Mouse (Mus musculus): Measurements from ENCODE around the gene Lgals9.

The Lgals9 gene

GRCm38 (mm10) chr11:78916410-78916809 lies 68.3 kb downstream of the Lgals9 start:
- no peak for DNase-seq (ENCODE audit: low spot score)

GRCm38 (mm10) chr11:78915473-78915872 lies 69.3 kb downstream of the Lgals9 start:
- DNase-seq (ENCODE audit: low spot score), result no peak
